Mouse (Mus musculus): ENCODE measurements around the gene Prkar2a. TPM values are rescaled to one million over a fixed set of nuclear protein-coding genes. Genes with fewer than 3 reads are reported as not detected.
A peak's percentile ranks its signal among the peaks of the same experiment; 100 is the strongest.

Prkar2a gene
- polyA plus RNA-seq, 1 experiment from 2014 or later = 21.3 TPM

DNA sequence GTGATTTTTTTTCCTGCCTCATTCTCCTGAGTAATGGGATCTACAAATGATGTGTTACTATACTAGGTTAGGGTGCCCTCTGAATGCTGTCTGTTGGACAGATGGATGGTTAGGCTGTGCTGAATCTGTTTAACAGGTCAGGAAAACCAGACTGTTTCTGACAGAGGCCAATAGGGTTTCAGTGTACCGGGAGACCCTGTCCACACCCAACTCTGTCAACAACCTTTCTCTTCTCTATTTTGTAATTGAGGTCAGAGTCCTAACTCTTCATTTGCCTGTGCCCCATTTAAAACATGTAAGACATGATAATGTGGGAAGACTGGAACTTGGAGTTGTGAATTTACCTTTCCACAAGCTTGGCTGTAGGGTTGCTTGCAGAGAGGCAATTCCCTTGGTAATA, 879 bp downstream of the Prkar2a start:
- H3K4me1 ChIP-seq (ENCODE audit: control insufficient read depth, insufficient read depth, low read length) = peaks cover 37% of the 10 kb centered on the region
- no peak overlapping the region for H3K9ac ChIP-seq (ENCODE audit: low read length)
- no peak for ATAC-seq (replicated peaks; ENCODE audit: extremely low read depth, insufficient read depth, low FRiP score)
- no peaks in the 10 kb centered on the region for H3K27me3 ChIP-seq (ENCODE audit: control insufficient read depth, insufficient read depth, low read length)
- H3K9me3 ChIP-seq (replicated peaks; ENCODE audit: control insufficient read depth, low read length) = no peaks in the 10 kb centered on the region
- H3K27ac ChIP-seq (ENCODE audit: low read length) = no peak overlapping the region
- H3K4me2 ChIP-seq (ENCODE audit: low read depth, low read length) = no peak overlapping the region
- WGBS = 88% methylated on average over 1 of the region's 1 CpGs
- H3K36me3 ChIP-seq (ENCODE audit: control insufficient read depth, insufficient read depth) = peaks cover 3% of the 10 kb centered on the region; the same call in 1 of the 2 replicates
- H3K4me3 ChIP-seq (ENCODE audit: low read length) = no peak overlapping the region

DNA sequence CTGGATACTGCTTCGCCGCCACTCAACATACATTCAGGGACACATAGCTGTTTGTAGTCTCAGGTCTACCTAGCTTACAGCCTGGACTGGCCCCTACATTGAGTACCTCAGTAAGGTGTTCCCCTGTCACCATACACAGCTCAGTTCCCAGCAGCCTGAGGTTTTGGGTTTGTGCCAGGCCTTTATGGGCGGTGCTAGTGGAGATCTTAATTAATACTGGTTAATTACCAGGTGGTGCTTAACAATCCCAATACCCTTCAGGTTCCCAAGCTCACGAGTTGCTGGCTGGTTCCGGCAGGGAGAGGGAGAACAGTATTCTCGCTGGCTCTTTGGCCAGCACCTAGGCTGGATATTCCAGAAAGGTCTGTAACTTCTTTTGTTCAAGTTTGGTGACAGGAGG, 1.8 kb downstream of the Prkar2a start:
- Histone ChIP-seq H3K9ac (ENCODE audit: low read length) (no peak overlapping the region), H3K27ac (ENCODE audit: low read length) (no peak overlapping the region), H3K4me1 (ENCODE audit: control insufficient read depth, insufficient read depth, low read length) (peaks cover 37% of the 10 kb centered on the region), H3K36me3 (ENCODE audit: control insufficient read depth, insufficient read depth) (no peaks in the 10 kb centered on the region), H3K9me3 (replicated peaks; ENCODE audit: control insufficient read depth, low read length) (no peaks in the 10 kb centered on the region), H3K4me2 (ENCODE audit: low read depth, low read length) (no peak overlapping the region), H3K27me3 (ENCODE audit: control insufficient read depth, insufficient read depth, low read length) (no peaks in the 10 kb centered on the region), H3K4me3 (ENCODE audit: low read length) (no peak overlapping the region)
- ATAC-seq (replicated peaks; ENCODE audit: extremely low read depth, insufficient read depth, low FRiP score) = no peak
- WGBS = 85% methylated on average over 6 of the region's 6 CpGs

DNA sequence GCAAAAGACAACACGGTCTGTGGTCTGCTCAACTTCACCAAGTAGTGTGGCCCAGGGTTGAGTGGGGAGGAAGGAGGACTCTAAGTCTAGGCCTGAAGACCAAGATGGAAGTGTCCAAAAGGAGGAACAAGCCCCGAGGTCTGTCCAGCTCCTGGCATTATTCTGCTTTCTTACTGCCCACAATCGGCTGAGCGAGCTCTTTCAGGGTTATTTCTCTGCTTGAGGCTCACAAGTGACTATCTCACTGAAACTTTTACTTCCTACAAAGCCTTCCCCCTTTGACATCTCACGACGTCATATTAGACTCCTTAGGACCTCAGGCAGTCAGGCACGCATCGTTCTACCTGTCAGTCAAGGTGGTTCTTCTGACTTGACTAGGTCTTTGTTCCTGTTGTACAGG, 2.3 kb downstream of the Prkar2a start:
- H3K9me3 ChIP-seq (replicated peaks; ENCODE audit: control insufficient read depth, low read length) = no peaks in the 10 kb centered on the region
- no peak for ATAC-seq (replicated peaks; ENCODE audit: extremely low read depth, insufficient read depth, low FRiP score)
- no peak overlapping the region; the same call in 1 of the 2 replicates for H3K27ac ChIP-seq (ENCODE audit: low read length)

DNA sequence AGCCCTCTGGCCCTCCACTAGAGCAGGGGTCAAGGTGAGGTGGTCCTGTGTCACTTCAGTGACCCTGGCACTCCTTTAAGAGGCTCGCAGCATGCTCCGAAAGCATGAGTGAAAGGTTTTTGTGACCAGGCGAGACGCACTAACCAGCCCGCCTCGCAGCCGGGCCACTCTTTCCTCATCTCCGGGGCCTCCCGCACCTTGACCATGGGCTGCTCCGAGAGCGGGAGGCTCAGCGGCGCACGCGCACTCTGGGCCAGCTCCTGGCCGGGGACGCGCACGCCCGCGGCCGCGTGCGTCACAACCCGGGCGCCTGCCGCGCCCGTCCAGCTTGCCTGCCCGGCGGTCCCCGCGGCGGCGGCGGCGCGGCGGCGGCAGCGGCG, 2.7 kb downstream of the Prkar2a start:
- Histone ChIP-seq H3K9ac (ENCODE audit: low read length) (peak overlapping the region; percentile 91), H3K4me1 (ENCODE audit: control insufficient read depth, insufficient read depth, low read length) (peaks cover 30% of the 10 kb centered on the region), H3K4me3 (ENCODE audit: low read length) (peak overlapping the region; percentile 87), H3K4me2 (ENCODE audit: low read depth, low read length) (peak overlapping the region; percentile 91), H3K36me3 (ENCODE audit: control insufficient read depth, insufficient read depth) (no peaks in the 10 kb centered on the region), H3K27me3 (ENCODE audit: control insufficient read depth, insufficient read depth, low read length) (no peaks in the 10 kb centered on the region), H3K9me3 (replicated peaks; ENCODE audit: control insufficient read depth, low read length) (no peaks in the 10 kb centered on the region), H3K27ac (ENCODE audit: low read length) (peak overlapping the region; percentile 69)
- under 1% methylated on average over 41 of the region's 42 CpGs for WGBS
- peak; percentile 92 for ATAC-seq (replicated peaks; ENCODE audit: extremely low read depth, insufficient read depth, low FRiP score)

More for the DNA sequence above, 2.3 kb downstream of the Prkar2a start:
- Histone ChIP-seq H3K4me2 (ENCODE audit: low read depth, low read length) (peak overlapping the region; percentile 91), H3K9ac (ENCODE audit: low read length) (peak overlapping the region; percentile 91), H3K4me1 (ENCODE audit: control insufficient read depth, insufficient read depth, low read length) (peaks cover 35% of the 10 kb centered on the region), H3K4me3 (ENCODE audit: low read length) (peak overlapping the region; percentile 87), H3K27me3 (ENCODE audit: control insufficient read depth, insufficient read depth, low read length) (no peaks in the 10 kb centered on the region), H3K36me3 (ENCODE audit: control insufficient read depth, insufficient read depth) (no peaks in the 10 kb centered on the region)
- WGBS = 64% methylated on average over 8 of the region's 8 CpGs

DNA sequence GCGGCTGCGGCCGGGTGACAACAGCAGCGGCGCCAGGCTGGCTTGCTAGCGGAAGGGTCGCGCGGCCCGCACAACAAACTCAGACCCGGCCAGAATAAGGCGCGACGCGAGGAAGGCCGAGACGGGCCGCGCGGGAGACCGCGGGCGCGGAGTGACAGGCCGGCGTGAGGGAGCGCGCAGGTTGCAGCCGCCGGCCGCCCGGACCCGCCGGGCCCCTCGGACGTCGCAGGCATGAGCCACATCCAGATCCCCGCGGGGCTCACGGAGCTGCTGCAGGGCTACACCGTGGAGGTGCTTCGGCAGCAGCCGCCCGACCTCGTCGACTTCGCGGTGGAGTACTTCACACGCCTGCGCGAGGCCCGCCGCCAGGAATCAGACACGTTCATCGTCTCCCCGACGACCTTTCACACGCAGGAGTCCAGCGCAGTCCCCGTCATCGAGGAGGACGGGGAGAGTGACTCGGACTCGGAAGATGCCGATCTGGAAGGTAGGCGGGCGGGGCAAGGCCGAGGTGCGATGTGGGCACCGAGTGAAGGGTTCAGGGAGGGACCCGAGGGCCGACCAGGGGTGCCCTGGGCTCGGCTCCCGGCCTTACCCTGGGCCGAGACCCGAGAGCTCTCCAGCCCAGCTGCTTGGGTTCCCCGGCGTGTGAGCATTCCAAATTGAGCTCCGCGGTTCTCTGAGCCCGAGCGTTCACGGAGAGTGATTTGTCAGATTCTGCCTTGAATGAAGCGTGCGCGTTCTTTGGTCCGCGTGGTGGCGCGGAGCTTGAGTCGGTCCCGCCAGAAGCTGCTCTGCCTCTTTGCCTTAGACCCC, 3.3 kb downstream of the Prkar2a start:
- Histone ChIP-seq H3K27ac (ENCODE audit: low read length) (peak overlapping the region; percentile 69), H3K4me1 (ENCODE audit: control insufficient read depth, insufficient read depth, low read length) (peaks cover 25% of the 10 kb centered on the region), H3K9ac (ENCODE audit: low read length) (peak overlapping the region; percentile 91), H3K4me3 (ENCODE audit: low read length) (peak overlapping the region; percentile 87), H3K4me2 (ENCODE audit: low read depth, low read length) (peak overlapping the region; percentile 91), H3K9me3 (replicated peaks; ENCODE audit: control insufficient read depth, low read length) (no peaks in the 10 kb centered on the region), H3K27me3 (ENCODE audit: control insufficient read depth, insufficient read depth, low read length) (no peaks in the 10 kb centered on the region), H3K36me3 (ENCODE audit: control insufficient read depth, insufficient read depth) (no peaks in the 10 kb centered on the region)
- peak; percentile 70 for ATAC-seq (replicated peaks; ENCODE audit: extremely low read depth, insufficient read depth, low FRiP score)
- under 1% methylated on average over 92 of the region's 92 CpGs for WGBS

- Histone ChIP-seq H3K4me1 (ENCODE audit: control insufficient read depth, insufficient read depth, low read length) (peaks cover 18% of the 10 kb centered on the region), H3K4me2 (ENCODE audit: low read depth, low read length) (peak overlapping the region; percentile 91), H3K9ac (ENCODE audit: low read length) (no peak overlapping the region), H3K9me3 (replicated peaks; ENCODE audit: control insufficient read depth, low read length) (no peaks in the 10 kb centered on the region), H3K27me3 (ENCODE audit: control insufficient read depth, insufficient read depth, low read length) (no peaks in the 10 kb centered on the region), H3K36me3 (ENCODE audit: control insufficient read depth, insufficient read depth) (0 out of 2 replicates have a peak, but pooled peaks cover 2% of the 10 kb centered on the region), H3K27ac (ENCODE audit: low read length) (no peak overlapping the region), H3K4me3 (ENCODE audit: low read length) (no peak overlapping the region)
- 83% methylated on average over 4 of the region's 4 CpGs for WGBS
- no peak for ATAC-seq (replicated peaks; ENCODE audit: extremely low read depth, insufficient read depth, low FRiP score)
Observed at GRCm38 (mm10) chr9:108693946-108694345, 4.8 kb downstream of the Prkar2a start.

- no peak overlapping the region for H3K4me3 ChIP-seq (ENCODE audit: low read length)
Observed at GRCm38 (mm10) chr9:108694533-108694932, 5.4 kb downstream of the Prkar2a start.

DNA sequence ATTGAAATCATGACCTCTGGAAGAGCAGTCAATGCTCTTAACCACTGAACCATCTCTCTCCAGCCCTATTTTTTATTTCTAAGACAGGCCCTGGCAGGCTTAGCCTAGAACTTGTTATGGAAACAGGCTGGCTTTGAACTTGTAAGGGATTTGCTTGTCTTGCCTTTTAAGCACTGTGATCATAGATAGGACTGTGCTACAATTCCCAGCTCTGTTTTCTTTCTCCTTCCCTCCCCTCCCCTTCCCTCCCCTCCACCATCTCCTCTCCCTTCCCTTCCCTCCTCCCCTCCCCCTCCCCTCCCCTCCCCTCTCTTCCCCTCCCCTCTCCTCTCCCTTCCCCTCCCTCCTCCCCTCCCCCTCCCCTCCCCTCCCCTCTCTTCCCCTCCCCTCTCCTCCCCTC, 13.4 kb downstream of the Prkar2a start:
- no peak overlapping the region for H3K4me3 ChIP-seq (ENCODE audit: low read length)
- 0 out of 2 replicates have a peak, but pooled peaks cover 2% of the 10 kb centered on the region for H3K36me3 ChIP-seq (ENCODE audit: control insufficient read depth, insufficient read depth)
- no peak overlapping the region for H3K27ac ChIP-seq (ENCODE audit: low read length)
- no peak for ATAC-seq (replicated peaks; ENCODE audit: extremely low read depth, insufficient read depth, low FRiP score)
- H3K4me1 ChIP-seq (ENCODE audit: control insufficient read depth, insufficient read depth, low read length) = peaks cover 23% of the 10 kb centered on the region
- H3K27me3 ChIP-seq (ENCODE audit: control insufficient read depth, insufficient read depth, low read length) = no peaks in the 10 kb centered on the region
- H3K4me2 ChIP-seq (ENCODE audit: low read depth, low read length) = no peak overlapping the region
- no peaks in the 10 kb centered on the region for H3K9me3 ChIP-seq (replicated peaks; ENCODE audit: control insufficient read depth, low read length)
- H3K9ac ChIP-seq (ENCODE audit: low read length) = no peak overlapping the region

More at GRCm38 (mm10) chr9:108694533-108694932, 5.4 kb downstream of the Prkar2a start:
- H3K4me2 ChIP-seq (ENCODE audit: low read depth, low read length) = no peak overlapping the region
- no peak for ATAC-seq (replicated peaks; ENCODE audit: extremely low read depth, insufficient read depth, low FRiP score)
- H3K27ac ChIP-seq (ENCODE audit: low read length) = no peak overlapping the region
- H3K4me1 ChIP-seq (ENCODE audit: control insufficient read depth, insufficient read depth, low read length) = peaks cover 18% of the 10 kb centered on the region
- H3K9me3 ChIP-seq (replicated peaks; ENCODE audit: control insufficient read depth, low read length) = no peaks in the 10 kb centered on the region
- WGBS = 75% methylated on average over 1 of the region's 1 CpGs
- H3K36me3 ChIP-seq (ENCODE audit: control insufficient read depth, insufficient read depth) = 0 out of 2 replicates have a peak, but pooled peaks cover 2% of the 10 kb centered on the region
- H3K9ac ChIP-seq (ENCODE audit: low read length) = no peak overlapping the region
- no peaks in the 10 kb centered on the region for H3K27me3 ChIP-seq (ENCODE audit: control insufficient read depth, insufficient read depth, low read length)

- ATAC-seq (replicated peaks; ENCODE audit: extremely low read depth, insufficient read depth, low FRiP score) = peak; percentile 76
- peak overlapping the region; percentile 59 for H3K27ac ChIP-seq (ENCODE audit: low read length)
- peak overlapping the region; percentile 24 for H3K4me2 ChIP-seq (ENCODE audit: low read depth, low read length)
- H3K4me1 ChIP-seq (ENCODE audit: control insufficient read depth, insufficient read depth, low read length) = peaks cover 23% of the 10 kb centered on the region
- WGBS = 28% methylated on average over 12 of the region's 12 CpGs
- H3K36me3 ChIP-seq (ENCODE audit: control insufficient read depth, insufficient read depth) = no peaks in the 10 kb centered on the region
- H3K9ac ChIP-seq (ENCODE audit: low read length) = peak overlapping the region; percentile 1; the same call in 1 of the 2 replicates
- H3K4me3 ChIP-seq (ENCODE audit: low read length) = no peak overlapping the region
- no peaks in the 10 kb centered on the region for H3K27me3 ChIP-seq (ENCODE audit: control insufficient read depth, insufficient read depth, low read length)
- no peaks in the 10 kb centered on the region for H3K9me3 ChIP-seq (replicated peaks; ENCODE audit: control insufficient read depth, low read length)
Observed at GRCm38 (mm10) chr9:108703373-108704110, 14.4 kb downstream of the Prkar2a start.

Measured in heart, embryonic 16.5 days (tissue).